Mouse (Mus musculus): ENCODE measurements around the gene Srsf6. TPM values are rescaled to one million over a fixed set of nuclear protein-coding genes. Genes with fewer than 3 reads are reported as not detected.

The Srsf6 gene
- polyA plus RNA-seq (2012; rRNA removed) = 512 and 624 TPM in 2 replicates

DNA sequence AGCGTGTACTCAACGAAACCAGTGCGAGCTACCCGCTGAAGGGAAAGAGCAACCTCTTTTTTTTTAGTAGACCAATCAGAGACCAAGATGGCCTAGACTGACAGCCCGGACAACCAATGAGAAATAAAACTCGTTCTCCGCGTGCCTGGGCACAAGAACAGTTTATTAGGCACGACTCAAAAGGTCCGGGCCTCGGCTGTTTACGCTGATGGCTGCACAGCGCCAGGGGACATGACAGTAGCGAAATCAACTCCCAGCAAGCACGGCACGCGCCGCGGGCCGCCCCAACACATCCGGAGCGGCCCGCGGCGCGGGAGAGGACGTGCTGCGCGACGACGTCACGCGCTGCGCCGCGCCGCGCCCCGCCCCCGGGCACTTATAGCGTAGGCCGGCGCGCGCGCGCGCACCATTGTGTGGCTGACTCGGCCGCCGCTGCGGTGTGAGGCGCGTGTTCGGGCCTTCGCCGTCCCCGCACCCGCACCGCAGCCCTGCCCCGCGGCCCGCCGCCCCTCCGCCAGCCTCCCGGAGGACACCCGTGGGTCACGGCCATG, at the start of gene Srsf6:
Srsf6 (plus strand) TSS at position 406 of the 551 bp plus-strand sequence.

DNA sequence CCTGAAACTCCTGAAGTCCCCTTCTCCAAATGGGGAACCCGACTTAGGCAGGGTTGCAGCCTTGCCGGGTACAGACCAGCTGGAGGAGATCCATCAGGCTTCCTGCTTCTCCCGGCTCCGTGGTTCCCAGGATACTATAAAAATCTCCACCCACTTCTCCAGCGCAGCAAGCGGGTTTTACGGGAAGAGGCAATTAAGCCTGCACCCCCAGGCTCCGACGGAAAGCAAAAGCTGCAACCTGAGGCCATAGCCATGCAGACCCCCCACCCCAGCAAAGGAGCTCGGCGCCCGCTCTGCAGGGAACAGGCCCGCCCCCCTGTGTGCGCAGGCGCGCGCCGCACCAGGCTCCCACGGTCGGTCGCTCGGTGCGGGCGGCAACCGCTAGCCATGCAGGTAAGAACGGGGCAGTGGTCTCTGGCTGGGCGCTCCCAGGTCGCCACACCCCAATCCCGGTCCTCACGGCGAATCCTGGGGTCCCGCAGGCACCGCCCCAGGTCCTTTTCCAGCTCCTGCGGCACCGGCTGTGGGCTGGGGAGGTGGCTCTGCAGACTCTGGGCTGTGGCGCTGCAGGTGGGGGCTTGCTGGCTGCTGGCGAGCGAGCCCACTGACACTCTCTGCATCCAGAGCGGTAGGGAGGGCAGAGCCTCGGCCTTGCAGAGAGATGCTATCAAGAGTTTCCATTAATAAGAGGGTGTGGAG, 12.0 kb downstream of the Srsf6 start, which contains the start of gene L3mbtl1:
L3mbtl1 (plus strand) TSS at position 325 of the 699 bp plus-strand sequence.

Other genes with a start within 250 kb of the Srsf6 start
- 0.67 and 0.73 TPM in 2 replicates for gene L3mbtl1, start 11.9 kb downstream of the Srsf6 start, polyA plus RNA-seq (2012; rRNA removed)
- gene Sgk2, start 55.8 kb downstream of the Srsf6 start, polyA plus RNA-seq (2012; rRNA removed) = 0.13 and 0.19 TPM in 2 replicates
- gene Ift52, start 85.8 kb downstream of the Srsf6 start, polyA plus RNA-seq (2012; rRNA removed) = 37.6 and 41.9 TPM in 2 replicates
- gene Mybl2, start 123.2 kb downstream of the Srsf6 start, polyA plus RNA-seq (2012; rRNA removed) = 33.6 and 38.1 TPM in 2 replicates
- not detected in 2 replicates for gene Gtsf1l, start 156.3 kb downstream of the Srsf6 start, polyA plus RNA-seq (2012; rRNA removed)